Mouse (Mus musculus) pancreas, adult 10 weeks (tissue): ENCODE data around the gene A030005L19Rik. TPM values are rescaled to one million over a fixed set of nuclear protein-coding genes. Genes with fewer than 3 reads are reported as not detected.

Source experiments
- polyA plus RNA-seq: library from polyadenylated mRNA; stranded (reverse); fragments of 350-450 nt; fragmentation: Illumina TruSeq; extraction: RNeasy Lipid Tissue Mini Kit (QIAGEN cat#74804); gene quantifications from one replicate; pipeline ENCODE4 v1.2.3, GENCODE M21; 2015; ENCODE audit warnings: low read depth, low replicate concordance; ENCODE audit not compliant: insufficient read depth

A030005L19Rik gene
- not detected for polyA plus RNA-seq

DNA sequence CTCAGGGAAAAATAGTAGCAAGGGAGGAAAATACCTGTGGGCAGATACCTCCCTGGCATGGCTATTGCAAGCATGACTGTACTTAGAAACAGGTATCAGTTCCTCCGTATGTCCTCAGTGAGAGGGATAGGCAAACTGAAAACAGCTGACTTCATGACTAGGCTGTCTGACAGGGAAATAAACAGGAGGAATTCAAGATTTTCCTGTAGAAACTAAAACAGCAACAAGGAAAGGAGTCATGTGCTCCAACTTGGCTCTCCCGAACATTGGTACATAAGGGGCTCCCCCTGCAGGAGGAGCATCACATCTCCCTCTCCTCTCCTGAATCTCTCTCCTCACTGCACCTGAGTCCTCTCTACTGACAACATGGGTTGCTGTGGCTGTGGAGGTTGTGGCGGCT lies at the start of gene A030005L19Rik:
Gene A030005L19Rik, plus strand, starts transcription at position 301 of the 400 bp plus-strand sequence.

DNA sequence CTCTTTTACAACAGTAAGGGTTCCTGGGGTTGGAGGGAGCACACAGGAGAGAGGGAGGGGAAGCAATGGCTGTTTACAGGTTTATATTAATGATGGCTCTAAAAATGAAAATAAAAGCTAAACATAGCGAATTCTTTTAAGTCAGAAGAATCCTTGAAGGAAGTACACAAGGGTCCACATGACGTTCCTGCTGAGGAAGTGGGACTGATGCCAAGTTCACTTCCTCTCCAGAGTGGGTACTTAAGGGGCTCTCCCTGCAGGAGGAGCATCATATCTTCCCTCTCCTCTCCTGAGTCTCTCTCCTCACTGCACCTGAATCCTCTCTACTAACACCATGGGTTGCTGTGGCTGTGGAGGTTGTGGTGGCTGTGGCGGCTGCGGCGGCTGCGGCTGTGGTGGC lies 11.5 kb downstream of the A030005L19Rik start, which contains the start of gene A030014E15Rik:
Gene A030014E15Rik, plus strand, starts transcription at position 268 of the 400 bp plus-strand sequence.

DNA sequence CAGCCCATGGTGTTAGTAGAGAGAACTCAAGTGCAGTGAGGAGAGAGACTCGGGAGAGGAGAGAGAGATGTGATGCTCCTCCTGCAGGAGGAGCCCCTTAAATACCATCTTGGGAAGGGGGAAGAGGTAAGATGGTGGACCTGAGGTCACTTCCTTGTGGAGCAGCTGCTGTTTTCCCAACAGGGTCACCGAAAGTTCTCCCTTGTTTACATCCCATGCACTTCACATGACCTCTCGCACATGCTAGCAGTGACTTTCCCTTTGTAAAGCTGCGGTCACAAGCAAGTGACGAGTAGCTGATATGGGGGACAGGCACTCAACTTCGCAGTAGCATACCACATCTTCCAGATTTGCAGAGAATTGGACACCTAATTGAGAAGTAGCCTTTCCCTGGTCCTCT lies 18.2 kb downstream of the A030005L19Rik start, which contains the start of gene Gm6217:
Gene Gm6217, minus strand, starts transcription at position 74 of the 400 bp plus-strand sequence.

DNA sequence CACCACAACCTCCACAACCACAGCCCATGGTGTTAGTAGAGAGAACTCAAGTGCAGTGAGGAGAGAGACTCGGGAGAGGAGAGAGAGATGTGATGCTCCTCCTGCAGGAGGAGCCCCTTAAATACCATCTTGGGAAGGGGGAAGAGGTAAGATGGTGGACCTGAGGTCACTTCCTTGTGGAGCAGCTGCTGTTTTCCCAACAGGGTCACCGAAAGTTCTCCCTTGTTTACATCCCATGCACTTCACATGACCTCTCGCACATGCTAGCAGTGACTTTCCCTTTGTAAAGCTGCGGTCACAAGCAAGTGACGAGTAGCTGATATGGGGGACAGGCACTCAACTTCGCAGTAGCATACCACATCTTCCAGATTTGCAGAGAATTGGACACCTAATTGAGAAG lies 30.2 kb downstream of the A030005L19Rik start, which contains the start of gene A030003K21Rik:
Gene A030003K21Rik, minus strand, starts transcription at position 94 of the 400 bp plus-strand sequence.

DNA sequence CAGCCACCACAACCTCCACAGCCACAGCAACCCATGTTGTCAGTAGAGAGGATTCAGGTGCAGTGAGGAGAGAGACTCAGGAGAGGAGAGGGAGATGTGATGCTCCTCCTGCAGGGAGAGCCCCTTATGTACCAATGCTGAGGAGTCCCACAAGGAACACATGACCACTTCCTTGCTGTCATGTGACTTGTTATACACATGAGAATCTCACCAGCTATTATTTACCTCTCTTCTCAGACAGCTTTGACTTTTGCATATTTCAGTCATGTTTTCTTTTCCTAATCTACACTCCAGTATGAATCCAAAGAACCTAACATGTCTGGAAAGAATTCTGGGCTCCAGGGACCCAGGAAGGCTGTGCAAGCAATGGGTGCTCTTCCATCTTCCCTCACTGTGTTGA lies 42.8 kb downstream of the A030005L19Rik start, which contains the start of gene Gm7544:
Gene Gm7544, minus strand, starts transcription at position 101 of the 400 bp plus-strand sequence.

DNA sequence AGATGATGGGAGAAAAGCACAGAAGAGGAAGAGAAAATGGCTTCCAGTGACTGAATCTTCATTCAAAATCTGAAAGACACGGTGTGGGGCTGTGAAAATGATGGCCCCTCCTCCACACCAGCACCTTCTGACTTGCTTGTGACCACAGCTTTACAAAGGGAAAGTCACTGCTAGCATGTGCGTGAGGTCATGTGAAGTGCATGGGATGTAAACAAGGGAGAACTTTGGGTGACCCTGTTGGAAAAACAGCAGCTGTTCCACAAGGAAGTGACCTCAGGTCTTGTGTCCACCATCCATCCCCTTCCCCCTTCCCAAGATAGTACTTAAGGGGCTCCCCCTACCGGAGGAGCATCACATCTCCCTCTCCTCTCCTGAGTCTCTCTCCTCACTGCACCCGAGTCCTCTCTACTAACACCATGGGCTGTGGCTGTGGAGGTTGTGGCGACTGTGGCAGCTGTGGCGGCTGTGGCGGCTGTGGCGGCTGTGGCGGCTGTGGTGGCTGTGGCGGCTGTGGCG lies 46.8 kb downstream of the A030005L19Rik start, which contains the start of gene Gm47955:
Gene Gm47955, plus strand, starts transcription at position 417 of the 516 bp plus-strand sequence.

Other genes with a start within 250 kb of the A030005L19Rik start
- gene Mff, start 188.4 kb upstream of the A030005L19Rik start, polyA plus RNA-seq, result 30.1 TPM
- not detected for gene Tm4sf20, start 144.9 kb upstream of the A030005L19Rik start, polyA plus RNA-seq
- not detected for gene Gm47791, start 142.1 kb upstream of the A030005L19Rik start, polyA plus RNA-seq
- gene Agfg1, start 73.8 kb upstream of the A030005L19Rik start, polyA plus RNA-seq, result 3.6 TPM
- gene A030014E15Rik, start 11.6 kb downstream of the A030005L19Rik start, polyA plus RNA-seq, result not detected
- not detected for gene Gm6217, start 18.1 kb downstream of the A030005L19Rik start, polyA plus RNA-seq
- not detected for gene A030003K21Rik, start 30.1 kb downstream of the A030005L19Rik start, polyA plus RNA-seq
- gene Gm7544, start 42.7 kb downstream of the A030005L19Rik start, polyA plus RNA-seq, result not detected
- gene Gm47955, start 47.0 kb downstream of the A030005L19Rik start, polyA plus RNA-seq, result not detected
- not detected for gene Gm47959, start 87.2 kb downstream of the A030005L19Rik start, polyA plus RNA-seq
- not detected for gene Slc19a3, start 125.1 kb downstream of the A030005L19Rik start, polyA plus RNA-seq
- gene Krtap28-10, start 129.2 kb downstream of the A030005L19Rik start, polyA plus RNA-seq, result not detected
- gene Gm47969, start 131.6 kb downstream of the A030005L19Rik start, polyA plus RNA-seq, result not detected
- gene A030005K14Rik, start 146.1 kb downstream of the A030005L19Rik start, polyA plus RNA-seq, result not detected
- not detected for gene Krtap28-13, start 147.6 kb downstream of the A030005L19Rik start, polyA plus RNA-seq
- not detected for gene Ccl20, start 203.4 kb downstream of the A030005L19Rik start, polyA plus RNA-seq
- gene Daw1, start 246.4 kb downstream of the A030005L19Rik start, polyA plus RNA-seq, result not detected